Mouse (Mus musculus): Measurements from ENCODE around the gene Glis3. TPM values are rescaled to one million over a fixed set of nuclear protein-coding genes. Genes with fewer than 3 reads are reported as not detected.

Glis3 gene
- polyA plus RNA-seq, 1 experiment from 2014 or later = 1.8 TPM

DNA sequence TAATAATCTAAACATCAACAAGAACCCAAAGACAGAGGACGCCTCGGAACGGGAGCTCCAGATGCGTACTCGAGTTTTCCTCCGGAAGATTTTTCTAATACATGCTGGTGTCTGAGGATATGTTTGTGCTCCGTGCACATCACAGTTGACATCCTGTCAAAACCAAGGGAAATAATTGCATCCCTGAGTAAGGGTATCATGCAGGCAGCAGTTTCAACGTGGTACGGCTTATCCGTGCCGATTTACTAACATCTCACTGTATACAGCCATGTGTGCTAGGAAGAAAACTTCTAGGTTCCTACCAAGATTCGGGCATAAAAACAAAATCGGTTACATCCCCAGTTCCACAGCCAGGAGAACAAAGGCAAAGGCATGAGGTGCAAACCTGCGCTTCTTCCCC is 179.4 kb downstream of the Glis3 start:
- Histone ChIP-seq H3K9ac (replicated peaks; ENCODE audit: low read depth, low read length) (no peak overlapping the region), H3K9me3 (ENCODE audit: control insufficient read depth, low read depth, low read length) (no peaks in the 10 kb centered on the region), H3K27me3 (ENCODE audit: control insufficient read depth, insufficient read depth, low read length) (no peaks in the 10 kb centered on the region), H3K36me3 (ENCODE audit: control insufficient read depth, insufficient read depth, low read length) (no peaks in the 10 kb centered on the region), H3K4me1 (ENCODE audit: control insufficient read depth, insufficient read depth, low read length) (no peaks in the 10 kb centered on the region), H3K4me2 (replicated peaks; ENCODE audit: low read depth, low read length) (no peak overlapping the region), H3K4me3 (ENCODE audit: low read depth, low read length) (no peak overlapping the region), H3K27ac (ENCODE audit: low read length) (no peak overlapping the region)
- no peak for ATAC-seq (ENCODE audit: insufficient number of reproducible peaks, insufficient read depth, low FRiP score, low read depth)
- 89% methylated on average over 14 of the region's 14 CpGs for WGBS

GRCm38 (mm10) chr19:28499786-28500185 is 180.1 kb downstream of the Glis3 start:
- no peak overlapping the region for H3K4me2 ChIP-seq (replicated peaks; ENCODE audit: low read depth, low read length)
- H3K4me3 ChIP-seq (ENCODE audit: low read depth, low read length) = no peak overlapping the region
- H3K9ac ChIP-seq (replicated peaks; ENCODE audit: low read depth, low read length) = no peak overlapping the region
- H3K27ac ChIP-seq (ENCODE audit: low read length) = no peak overlapping the region
- no peaks in the 10 kb centered on the region for H3K9me3 ChIP-seq (ENCODE audit: control insufficient read depth, low read depth, low read length)
- H3K27me3 ChIP-seq (ENCODE audit: control insufficient read depth, insufficient read depth, low read length) = no peaks in the 10 kb centered on the region
- 88% methylated on average over 5 of the region's 5 CpGs for WGBS
- no peaks in the 10 kb centered on the region for H3K36me3 ChIP-seq (ENCODE audit: control insufficient read depth, insufficient read depth, low read length)
- H3K4me1 ChIP-seq (ENCODE audit: control insufficient read depth, insufficient read depth, low read length) = no peaks in the 10 kb centered on the region
- no peak for ATAC-seq (ENCODE audit: insufficient number of reproducible peaks, insufficient read depth, low FRiP score, low read depth)

- Histone ChIP-seq H3K9me3 (ENCODE audit: control insufficient read depth, low read depth, low read length) (no peaks in the 10 kb centered on the region), H3K27ac (ENCODE audit: low read length) (no peak overlapping the region), H3K36me3 (ENCODE audit: control insufficient read depth, insufficient read depth, low read length) (no peaks in the 10 kb centered on the region), H3K4me3 (ENCODE audit: low read depth, low read length) (no peak overlapping the region), H3K4me1 (ENCODE audit: control insufficient read depth, insufficient read depth, low read length) (no peaks in the 10 kb centered on the region), H3K9ac (replicated peaks; ENCODE audit: low read depth, low read length) (no peak overlapping the region), H3K27me3 (ENCODE audit: control insufficient read depth, insufficient read depth, low read length) (no peaks in the 10 kb centered on the region), H3K4me2 (replicated peaks; ENCODE audit: low read depth, low read length) (no peak overlapping the region)
- no peak for ATAC-seq (ENCODE audit: insufficient number of reproducible peaks, insufficient read depth, low FRiP score, low read depth)
- WGBS = 73% methylated on average over 6 of the region's 6 CpGs
Measured at GRCm38 (mm10) chr19:28495926-28496325, 184.0 kb downstream of the Glis3 start.

GRCm38 (mm10) chr19:28493605-28494260 is 186.1 kb downstream of the Glis3 start:
- H3K36me3 ChIP-seq (ENCODE audit: control insufficient read depth, insufficient read depth, low read length) = no peaks in the 10 kb centered on the region
- H3K27me3 ChIP-seq (ENCODE audit: control insufficient read depth, insufficient read depth, low read length) = no peaks in the 10 kb centered on the region
- ATAC-seq (ENCODE audit: insufficient number of reproducible peaks, insufficient read depth, low FRiP score, low read depth) = no peak
- H3K9me3 ChIP-seq (ENCODE audit: control insufficient read depth, low read depth, low read length) = no peaks in the 10 kb centered on the region
- H3K4me1 ChIP-seq (ENCODE audit: control insufficient read depth, insufficient read depth, low read length) = no peaks in the 10 kb centered on the region
- WGBS = 85% methylated on average over 8 of the region's 8 CpGs
- no peak overlapping the region for H3K4me2 ChIP-seq (replicated peaks; ENCODE audit: low read depth, low read length)
- H3K9ac ChIP-seq (replicated peaks; ENCODE audit: low read depth, low read length) = no peak overlapping the region
- no peak overlapping the region for H3K27ac ChIP-seq (ENCODE audit: low read length)
- no peak overlapping the region for H3K4me3 ChIP-seq (ENCODE audit: low read depth, low read length)

DNA sequence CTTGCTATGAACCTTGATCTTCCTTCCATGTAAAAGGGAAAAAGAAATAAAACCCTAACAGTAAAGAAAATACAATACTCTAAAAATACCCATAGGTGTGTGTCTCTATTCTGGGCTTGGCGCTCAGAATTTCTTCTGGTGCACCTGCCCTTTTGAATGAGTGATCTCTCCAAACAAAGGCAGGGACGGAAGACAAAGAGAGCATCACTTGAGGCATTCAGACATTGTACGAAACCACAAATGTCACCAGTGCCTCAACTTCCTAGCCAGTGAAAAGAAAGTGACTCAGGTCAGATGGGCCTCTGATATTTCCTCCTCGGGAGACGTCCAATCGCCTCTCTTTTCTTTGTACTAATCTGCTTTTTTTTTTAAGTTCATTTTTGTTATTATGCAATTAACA is 201.8 kb downstream of the Glis3 start:
- no peak overlapping the region for H3K4me2 ChIP-seq (replicated peaks; ENCODE audit: low read depth, low read length)
- H3K4me3 ChIP-seq (ENCODE audit: low read depth, low read length) = no peak overlapping the region
- no peaks in the 10 kb centered on the region for H3K9me3 ChIP-seq (ENCODE audit: control insufficient read depth, low read depth, low read length)
- WGBS = 73% methylated on average over 6 of the region's 6 CpGs
- no peak for ATAC-seq (ENCODE audit: insufficient number of reproducible peaks, insufficient read depth, low FRiP score, low read depth)
- no peak overlapping the region for H3K27ac ChIP-seq (ENCODE audit: low read length)
- H3K36me3 ChIP-seq (ENCODE audit: control insufficient read depth, insufficient read depth, low read length) = no peaks in the 10 kb centered on the region
- no peaks in the 10 kb centered on the region for H3K27me3 ChIP-seq (ENCODE audit: control insufficient read depth, insufficient read depth, low read length)
- H3K9ac ChIP-seq (replicated peaks; ENCODE audit: low read depth, low read length) = no peak overlapping the region
- H3K4me1 ChIP-seq (ENCODE audit: control insufficient read depth, insufficient read depth, low read length) = no peaks in the 10 kb centered on the region

- Histone ChIP-seq H3K36me3 (ENCODE audit: control insufficient read depth, insufficient read depth, low read length) (no peaks in the 10 kb centered on the region), H3K9me3 (ENCODE audit: control insufficient read depth, low read depth, low read length) (no peaks in the 10 kb centered on the region), H3K4me3 (ENCODE audit: low read depth, low read length) (no peak overlapping the region), H3K9ac (replicated peaks; ENCODE audit: low read depth, low read length) (no peak overlapping the region), H3K27me3 (ENCODE audit: control insufficient read depth, insufficient read depth, low read length) (no peaks in the 10 kb centered on the region), H3K4me1 (ENCODE audit: control insufficient read depth, insufficient read depth, low read length) (no peaks in the 10 kb centered on the region), H3K27ac (ENCODE audit: low read length) (no peak overlapping the region), H3K4me2 (replicated peaks; ENCODE audit: low read depth, low read length) (no peak overlapping the region)
- 48% methylated on average over 6 of the region's 6 CpGs for WGBS
- no peak for ATAC-seq (ENCODE audit: insufficient number of reproducible peaks, insufficient read depth, low FRiP score, low read depth)
Measured at GRCm38 (mm10) chr19:28477326-28477863, 202.5 kb downstream of the Glis3 start.

DNA sequence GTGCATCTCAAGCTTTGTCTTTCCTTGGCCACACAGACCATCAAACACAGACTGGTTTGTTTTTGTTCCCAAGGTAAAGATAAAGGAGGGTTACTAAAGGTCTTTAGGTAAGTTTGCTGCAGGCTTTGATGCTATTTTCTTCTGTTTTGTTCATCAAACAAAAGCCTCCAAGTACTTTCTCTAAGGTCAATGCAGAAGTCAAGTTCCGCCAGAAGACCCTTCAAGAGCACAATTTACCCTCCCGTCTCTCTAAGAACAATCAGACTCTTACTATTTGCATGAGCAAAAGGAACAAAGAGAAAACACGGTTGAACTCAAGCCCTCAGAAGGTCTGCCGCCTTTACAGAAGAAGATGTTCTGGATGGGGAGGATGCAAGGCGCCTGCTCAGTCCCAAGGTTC is 206.3 kb downstream of the Glis3 start:
- Histone ChIP-seq H3K36me3 (ENCODE audit: control insufficient read depth, insufficient read depth, low read length) (no peaks in the 10 kb centered on the region), H3K9me3 (ENCODE audit: control insufficient read depth, low read depth, low read length) (no peaks in the 10 kb centered on the region), H3K4me2 (replicated peaks; ENCODE audit: low read depth, low read length) (no peak overlapping the region), H3K9ac (replicated peaks; ENCODE audit: low read depth, low read length) (no peak overlapping the region), H3K4me3 (ENCODE audit: low read depth, low read length) (no peak overlapping the region), H3K27me3 (ENCODE audit: control insufficient read depth, insufficient read depth, low read length) (no peaks in the 10 kb centered on the region), H3K27ac (ENCODE audit: low read length) (no peak overlapping the region), H3K4me1 (ENCODE audit: control insufficient read depth, insufficient read depth, low read length) (no peaks in the 10 kb centered on the region)
- no peak for ATAC-seq (ENCODE audit: insufficient number of reproducible peaks, insufficient read depth, low FRiP score, low read depth)
- 78% methylated on average over 5 of the region's 5 CpGs for WGBS

DNA sequence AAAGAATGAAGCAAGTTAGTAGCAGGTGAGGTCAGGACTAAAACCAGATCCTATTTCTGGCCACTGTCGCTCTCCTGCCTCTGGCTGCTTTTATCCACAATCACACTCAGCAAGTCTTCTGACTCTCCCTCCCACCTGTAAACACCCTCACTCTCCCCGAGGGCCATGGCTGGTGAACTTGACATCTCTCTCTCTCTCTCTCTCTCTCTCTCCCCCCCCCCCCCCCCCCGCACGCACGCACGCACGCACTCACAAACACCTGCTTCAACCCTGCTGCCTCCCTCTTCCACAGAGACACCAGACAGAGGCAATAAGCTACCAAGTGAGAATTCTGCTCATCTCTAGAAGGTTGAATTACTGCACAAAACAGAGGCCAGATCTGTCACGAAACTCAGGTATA is 208.7 kb downstream of the Glis3 start:
- no peak overlapping the region for H3K4me2 ChIP-seq (replicated peaks; ENCODE audit: low read depth, low read length)
- no peaks in the 10 kb centered on the region for H3K9me3 ChIP-seq (ENCODE audit: control insufficient read depth, low read depth, low read length)
- H3K27me3 ChIP-seq (ENCODE audit: control insufficient read depth, insufficient read depth, low read length) = no peaks in the 10 kb centered on the region
- no peak overlapping the region for H3K27ac ChIP-seq (ENCODE audit: low read length)
- WGBS = 74% methylated on average over 7 of the region's 8 CpGs
- no peak for ATAC-seq (ENCODE audit: insufficient number of reproducible peaks, insufficient read depth, low FRiP score, low read depth)
- H3K36me3 ChIP-seq (ENCODE audit: control insufficient read depth, insufficient read depth, low read length) = no peaks in the 10 kb centered on the region
- H3K9ac ChIP-seq (replicated peaks; ENCODE audit: low read depth, low read length) = no peak overlapping the region
- no peak overlapping the region for H3K4me3 ChIP-seq (ENCODE audit: low read depth, low read length)
- no peaks in the 10 kb centered on the region for H3K4me1 ChIP-seq (ENCODE audit: control insufficient read depth, insufficient read depth, low read length)

- ATAC-seq (ENCODE audit: insufficient number of reproducible peaks, insufficient read depth, low FRiP score, low read depth) = no peak
- Histone ChIP-seq H3K27me3 (ENCODE audit: control insufficient read depth, insufficient read depth, low read length) (no peaks in the 10 kb centered on the region), H3K9ac (replicated peaks; ENCODE audit: low read depth, low read length) (no peak overlapping the region), H3K4me2 (replicated peaks; ENCODE audit: low read depth, low read length) (no peak overlapping the region), H3K36me3 (ENCODE audit: control insufficient read depth, insufficient read depth, low read length) (no peaks in the 10 kb centered on the region), H3K4me1 (ENCODE audit: control insufficient read depth, insufficient read depth, low read length) (no peaks in the 10 kb centered on the region), H3K27ac (ENCODE audit: low read length) (no peak overlapping the region), H3K9me3 (ENCODE audit: control insufficient read depth, low read depth, low read length) (no peaks in the 10 kb centered on the region), H3K4me3 (ENCODE audit: low read depth, low read length) (no peak overlapping the region)
- WGBS = 35% methylated on average over 5 of the region's 5 CpGs
Measured at GRCm38 (mm10) chr19:28465779-28466178, 214.1 kb downstream of the Glis3 start.

All from stomach, embryonic 14.5 days (tissue).